Mouse (Mus musculus) G1E (cell line): ENCODE data around the gene Baiap2. TPM values are rescaled to one million over a fixed set of nuclear protein-coding genes. Genes with fewer than 3 reads are reported as not detected.

Experiments
- ATAC-seq: 2 replicates; pipeline ENCODE4 v1.8.0; 2016; ENCODE audit warnings: mild to moderate bottlenecking; ENCODE audit not compliant: insufficient number of reproducible peaks, poor library complexity, low FRiP score, severe bottlenecking; ENCODE audit errors: extremely low read depth
- DNase-seq: peaks from one replicate; pipeline ENCODE4 v3.0.0; 2012; ENCODE audit warnings: low spot score
- H3K27me3 ChIP-seq: 2 replicates; pipeline ENCODE4 v1.6.1; 2012; ENCODE audit warnings: mild to moderate bottlenecking, low read length, inconsistent platforms; ENCODE audit not compliant: insufficient read depth
- H3K36me3 ChIP-seq: replicated peaks from 2 replicates; pipeline ENCODE3; 2012; ENCODE audit warnings: mild to moderate bottlenecking, inconsistent platforms
- H3K4me1 ChIP-seq: 2 replicates; pipeline ENCODE4 v1.6.1; 2012; ENCODE audit warnings: low read depth, low read length, inconsistent platforms, mixed read lengths; ENCODE audit not compliant: insufficient read depth
- H3K4me3 ChIP-seq: 2 replicates; pipeline ENCODE4 v1.5.1; 2012; ENCODE audit warnings: low read depth, mild to moderate bottlenecking, inconsistent platforms, low read length, moderate library complexity, mixed read lengths
- H3K9me3 ChIP-seq: replicated peaks from 2 replicates; pipeline ENCODE4 v1.6.1; 2012; ENCODE audit warnings: inconsistent platforms
- CTCF ChIP-seq: IDR thresholded peaks from 2 replicates; pipeline ENCODE4 v1.5.1; 2012; ENCODE audit warnings: low read depth, low read length, inconsistent platforms, mixed read lengths
- GATA1 ChIP-seq: IDR thresholded peaks from 2 replicates; pipeline ENCODE4 v1.6.1; 2012; ENCODE audit warnings: borderline replicate concordance, low read length, inconsistent platforms, mixed read lengths
- GATA2 ChIP-seq: IDR thresholded peaks from 2 replicates; pipeline ENCODE4 v1.6.1; 2012; ENCODE audit warnings: low read depth, low read length, inconsistent platforms, borderline replicate concordance
- POLR2AphosphoS5 ChIP-seq: IDR thresholded peaks from 2 replicates; pipeline ENCODE4 v1.6.1; 2012; ENCODE audit warnings: low read depth, low read length, inconsistent platforms; ENCODE audit not compliant: insufficient replicate concordance
- TAL1 ChIP-seq: conservative IDR thresholded peaks from 2 replicates; pipeline ENCODE4 v1.6.1; 2012; ENCODE audit warnings: low read depth, low read length, inconsistent platforms, mixed read lengths
- polyA plus RNA-seq: library from polyadenylated mRNA; stranded (reverse); fragments of >175 nt; gene quantifications from 2 replicates; pipeline ENCODE4 v1.2.3, GENCODE M21; 2012
- total RNA-seq, 2 experiments: library from RNA; stranded (forward) in 1 of 2; stranded (reverse) in 1 of 2; fragments of 200-1000 nt in 1 of 2; fragments of >200 nt in 1 of 2; fragmentation: Nextera tagmentation in 1 of 2; gene quantifications; 2 replicates each; pipeline ENCODE4 v1.2.3; 2014 to 2017

The Baiap2 gene
- total and polyA plus RNA-seq, 3 experiments = 0.98 to 14.0 (median 3.6) TPM

DNA sequence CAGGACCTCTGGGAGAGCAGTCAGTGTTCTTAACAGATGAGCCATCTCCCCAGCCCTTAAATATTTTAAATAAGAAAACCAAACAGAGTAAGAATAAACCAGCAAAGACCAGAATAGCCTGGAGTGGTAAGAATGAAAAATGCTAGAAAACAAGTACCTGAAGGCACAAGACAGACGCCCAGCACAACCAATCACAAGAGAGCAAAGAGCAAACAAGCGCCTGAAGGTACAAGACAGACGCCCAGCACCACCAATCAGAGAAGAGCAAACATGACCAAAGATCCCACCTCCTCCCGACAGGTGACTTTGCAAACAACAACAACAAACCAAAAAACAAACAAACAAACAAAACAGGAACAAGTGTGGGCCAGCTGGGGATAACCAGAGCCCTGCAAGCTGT is 111.3 kb downstream of the Baiap2 start:
- Histone ChIP-seq H3K9me3 (no peaks in the 10 kb centered on the region), H3K4me3 (no peak overlapping the region), H3K36me3 (no peaks in the 10 kb centered on the region), H3K4me1 (no peaks in the 10 kb centered on the region), H3K27me3 (peaks cover 42% of the 10 kb centered on the region)
- DNase-seq (no peak), ATAC-seq (no peak)
- TF ChIP-seq TAL1 = no peak
- TF ChIP-seq GATA1 = no peak
- TF ChIP-seq POLR2AphosphoS5 = no peak
- no peak for TF ChIP-seq GATA2
- TF ChIP-seq CTCF = no peak

- DNase-seq (no peak), ATAC-seq (no peak)
- peaks cover 55% of the 10 kb centered on the region for H3K27me3 ChIP-seq
- no peaks in the 10 kb centered on the region for H3K4me1 ChIP-seq
- no peaks in the 10 kb centered on the region for H3K9me3 ChIP-seq
- no peaks in the 10 kb centered on the region for H3K36me3 ChIP-seq
- TF ChIP-seq CTCF = no peak
- TF ChIP-seq GATA1 = no peak
- no peak for TF ChIP-seq TAL1
- TF ChIP-seq GATA2 = no peak
- no peak for TF ChIP-seq POLR2AphosphoS5
- no peak overlapping the region for H3K4me3 ChIP-seq
These were observed 113.6 kb downstream of the Baiap2 start for GRCm38 (mm10) chr11:120055953-120056732.

Other genes starting within 250 kb of the Baiap2 start
- 6.7 and 8.4 TPM in 2 replicates for gene Chmp6, start 29.3 kb upstream of the Baiap2 start, total RNA-seq (2014; fragmentation: Nextera tagmentation)
- 28.5 and 30.8 TPM in 2 replicates for gene Chmp6, start 29.3 kb upstream of the Baiap2 start, total RNA-seq (2017)
- gene Chmp6, start 29.3 kb upstream of the Baiap2 start, polyA plus RNA-seq = 53.1 and 59.0 TPM in 2 replicates
- gene Aatk, start 104.4 kb downstream of the Baiap2 start, total RNA-seq (2014; fragmentation: Nextera tagmentation) = not detected in 2 replicates
- gene Aatk, start 104.4 kb downstream of the Baiap2 start, total RNA-seq (2017) = 0.35 and 0.38 TPM in 2 replicates
- gene Aatk, start 104.4 kb downstream of the Baiap2 start, polyA plus RNA-seq = not detected in 2 replicates
- gene Cep131, start 144.1 kb downstream of the Baiap2 start, total RNA-seq (2014; fragmentation: Nextera tagmentation) = 6.1 and 10.4 TPM in 2 replicates
- 7.9 and 8.8 TPM in 2 replicates for gene Cep131, start 144.1 kb downstream of the Baiap2 start, total RNA-seq (2017)
- gene Cep131, start 144.1 kb downstream of the Baiap2 start, polyA plus RNA-seq = 26.2 and 30.1 TPM in 2 replicates
- 13.1 and 14.2 TPM in 2 replicates for gene Tepsin, start 156.0 kb downstream of the Baiap2 start, total RNA-seq (2014; fragmentation: Nextera tagmentation)
- 12.1 and 15.7 TPM in 2 replicates for gene Tepsin, start 156.0 kb downstream of the Baiap2 start, total RNA-seq (2017)
- gene Tepsin, start 156.0 kb downstream of the Baiap2 start, polyA plus RNA-seq = 24.2 and 24.3 TPM in 2 replicates
- 10.4 and 11.1 TPM in 2 replicates for gene Ndufaf8, start 156.2 kb downstream of the Baiap2 start, total RNA-seq (2014; fragmentation: Nextera tagmentation)
- 15.1 and 20.3 TPM in 2 replicates for gene Ndufaf8, start 156.2 kb downstream of the Baiap2 start, total RNA-seq (2017)
- gene Ndufaf8, start 156.2 kb downstream of the Baiap2 start, polyA plus RNA-seq = 60.0 and 78.2 TPM in 2 replicates
- 47.0 and 52.8 TPM in 2 replicates for gene Slc38a10, start 208.6 kb downstream of the Baiap2 start, total RNA-seq (2014; fragmentation: Nextera tagmentation)
- 65.4 and 69.5 TPM in 2 replicates for gene Slc38a10, start 208.6 kb downstream of the Baiap2 start, total RNA-seq (2017)
- gene Slc38a10, start 208.6 kb downstream of the Baiap2 start, polyA plus RNA-seq = 92.4 and 92.6 TPM in 2 replicates